Mouse (Mus musculus) cortical plate, adult 2 months (tissue): Measurements from ENCODE around the gene Gsg1l2. TPM values are rescaled to one million over a fixed set of nuclear protein-coding genes. Genes with fewer than 3 reads are reported as not detected.

Experiments used
- H3K27ac ChIP-seq: fragments of 200-500 bp; 2 replicates; pipeline ENCODE4 v1.5.1; 2012; ENCODE audit warnings: low read length, control low read depth, inconsistent platforms; ENCODE audit not compliant: insufficient read depth
- H3K4me1 ChIP-seq: fragments of 200-500 bp; 2 replicates; pipeline ENCODE4 v1.6.1; 2011; ENCODE audit warnings: low read length; ENCODE audit not compliant: control insufficient read depth, insufficient read depth
- H3K4me3 ChIP-seq: fragments of 200-500 bp; 2 replicates; pipeline ENCODE4 v1.5.1; 2011; ENCODE audit warnings: mild to moderate bottlenecking, low read length, control low read depth; ENCODE audit not compliant: insufficient read depth
- CTCF ChIP-seq: fragments of 200-500 bp; IDR thresholded peaks from 2 replicates; pipeline ENCODE4 v1.5.1; 2011; ENCODE audit warnings: mild to moderate bottlenecking, control low read depth, low read length; ENCODE audit not compliant: insufficient read depth; ENCODE audit errors: extremely low read depth
- POLR2A ChIP-seq: fragments of 200-500 bp; IDR thresholded peaks from 2 replicates; pipeline ENCODE4 v1.6.1; 2011; ENCODE audit warnings: mild to moderate bottlenecking, low read length, control low read depth; ENCODE audit not compliant: insufficient read depth; ENCODE audit errors: extremely low read depth
- polyA plus RNA-seq: library from polyadenylated mRNA; depleted of rRNA; stranded (reverse); fragments of >200 nt; gene quantifications from 2 replicates; pipeline ENCODE4 v1.2.3, GENCODE M21; 2012; rRNA removed

Gene Gsg1l2
- polyA plus RNA-seq = 0.08 TPM in 2 replicates

- Histone ChIP-seq H3K4me3 (no peak within 1 kb of the TSS), H3K27ac (no peak within 1 kb of the TSS), H3K4me1 (no peaks in the 10 kb centered on the region)
- TF ChIP-seq CTCF (no peak), POLR2A (no peak)
Observed at GRCm38 (mm10) chr11:67774379-67774778, at the start of gene Gsg1l2. TSS of gene Gsg1l2 (plus strand) at chr11:67774608.

- H3K4me3 ChIP-seq = no peak overlapping the region
- H3K4me1 ChIP-seq = peaks cover 7% of the 10 kb centered on the region
- no peak overlapping the region; the same call in 1 of the 2 replicates for H3K27ac ChIP-seq
- TF ChIP-seq CTCF = no peak
- TF ChIP-seq POLR2A = no peak
Observed at GRCm38 (mm10) chr11:67727095-67727494, 47.3 kb upstream of the Gsg1l2 start.

- Histone ChIP-seq H3K4me1 (peaks cover 6% of the 10 kb centered on the region), H3K27ac (no peak overlapping the region), H3K4me3 (no peak overlapping the region)
- TF ChIP-seq CTCF = no peak
- no peak for TF ChIP-seq POLR2A
Observed at GRCm38 (mm10) chr11:67728726-67729125, 45.7 kb upstream of the Gsg1l2 start.

GRCm38 (mm10) chr11:67731056-67731455, 43.4 kb upstream of the Gsg1l2 start:
- Histone ChIP-seq H3K4me3 (no peak overlapping the region), H3K27ac (no peak overlapping the region), H3K4me1 (peaks cover 7% of the 10 kb centered on the region)
- TF ChIP-seq POLR2A (no peak), CTCF (no peak)

GRCm38 (mm10) chr11:67733726-67734125, 40.7 kb upstream of the Gsg1l2 start:
- TF ChIP-seq POLR2A (no peak), CTCF (no peak)
- peaks cover 2% of the 10 kb centered on the region; the same call in 1 of the 2 replicates for H3K4me1 ChIP-seq
- no peak overlapping the region for H3K27ac ChIP-seq
- no peak overlapping the region for H3K4me3 ChIP-seq

GRCm38 (mm10) chr11:67734597-67734996, 39.8 kb upstream of the Gsg1l2 start:
- Histone ChIP-seq H3K27ac (no peak overlapping the region), H3K4me1 (peaks cover 2% of the 10 kb centered on the region; the same call in 1 of the 2 replicates), H3K4me3 (no peak overlapping the region)
- no peak for TF ChIP-seq POLR2A
- TF ChIP-seq CTCF = no peak

GRCm38 (mm10) chr11:67738345-67738744, 36.1 kb upstream of the Gsg1l2 start:
- no peak for TF ChIP-seq CTCF
- TF ChIP-seq POLR2A = no peak

GRCm38 (mm10) chr11:67738846-67739490, 35.4 kb upstream of the Gsg1l2 start:
- no peak for TF ChIP-seq POLR2A
- no peak for TF ChIP-seq CTCF
- no peak overlapping the region for H3K27ac ChIP-seq
- H3K4me3 ChIP-seq = no peak overlapping the region
- peaks cover 2% of the 10 kb centered on the region; the same call in 1 of the 2 replicates for H3K4me1 ChIP-seq

More at GRCm38 (mm10) chr11:67738345-67738744, 36.1 kb upstream of the Gsg1l2 start:
- Histone ChIP-seq H3K4me1 (peaks cover 2% of the 10 kb centered on the region; the same call in 1 of the 2 replicates), H3K27ac (no peak overlapping the region), H3K4me3 (no peak overlapping the region)

GRCm38 (mm10) chr11:67741569-67741968, 32.8 kb upstream of the Gsg1l2 start:
- H3K4me1 ChIP-seq = no peaks in the 10 kb centered on the region
- no peak overlapping the region for H3K4me3 ChIP-seq
- TF ChIP-seq CTCF (peak; percentile 30; the same call in 1 of the 2 replicates), POLR2A (no peak)
- H3K27ac ChIP-seq = no peak overlapping the region

- Histone ChIP-seq H3K27ac (peak overlapping the region; percentile 10; the same call in 1 of the 2 replicates), H3K4me1 (no peaks in the 10 kb centered on the region; the same call in 1 of the 2 replicates), H3K4me3 (no peak overlapping the region)
- no peak for TF ChIP-seq CTCF
- TF ChIP-seq POLR2A = no peak
Observed at GRCm38 (mm10) chr11:67756287-67756686, 18.1 kb upstream of the Gsg1l2 start.
